Mouse (Mus musculus) C2C12 (cell line): ENCODE measurements around the gene Mlh1.

Source experiments
- CEBPB ChIP-seq: IDR thresholded peaks from one replicate; pipeline ENCODE4 v1.6.1; 2011; ENCODE audit warnings: low read depth, mild to moderate bottlenecking, control low read depth, moderate library complexity
- CTCF ChIP-seq: IDR thresholded peaks from one replicate; pipeline ENCODE4 v1.5.1; 2011; ENCODE audit not compliant: control insufficient read depth, insufficient read depth, insufficient read length
- MAX ChIP-seq: IDR thresholded peaks from one replicate; pipeline ENCODE4 v1.6.1; 2011; ENCODE audit warnings: mild to moderate bottlenecking, control low read depth
- MYOD1 ChIP-seq: IDR thresholded peaks from one replicate; pipeline ENCODE4 v1.6.1; 2011; ENCODE audit warnings: low read depth; ENCODE audit not compliant: control insufficient read depth, insufficient read length
- USF1 ChIP-seq: IDR thresholded peaks from one replicate; pipeline ENCODE4 v1.6.1; 2011; ENCODE audit warnings: low read depth, mild to moderate bottlenecking, control low read depth, moderate library complexity

- TF ChIP-seq USF1 (no peak), MAX (no peak), CTCF (no peak), MYOD1 (no peak), CEBPB (no peak)
Measured at GRCm38 (mm10) chr9:111287956-111288355, 16.4 kb upstream of the Mlh1 start.
